Mouse (Mus musculus) adrenal gland, adult (tissue): ENCODE measurements around the gene P2rx4.
A peak's percentile ranks its signal among the peaks of the same experiment; 100 is the strongest.

Experiments
- DNase-seq, 2 experiments: peaks; one replicate each; pipeline ENCODE4 v3.0.0; 2022 to 2023; ENCODE audit warnings: low spot score in 1 of 2; ENCODE audit not compliant: inconsistent age in 2 of 2

P2rx4 gene

DNA sequence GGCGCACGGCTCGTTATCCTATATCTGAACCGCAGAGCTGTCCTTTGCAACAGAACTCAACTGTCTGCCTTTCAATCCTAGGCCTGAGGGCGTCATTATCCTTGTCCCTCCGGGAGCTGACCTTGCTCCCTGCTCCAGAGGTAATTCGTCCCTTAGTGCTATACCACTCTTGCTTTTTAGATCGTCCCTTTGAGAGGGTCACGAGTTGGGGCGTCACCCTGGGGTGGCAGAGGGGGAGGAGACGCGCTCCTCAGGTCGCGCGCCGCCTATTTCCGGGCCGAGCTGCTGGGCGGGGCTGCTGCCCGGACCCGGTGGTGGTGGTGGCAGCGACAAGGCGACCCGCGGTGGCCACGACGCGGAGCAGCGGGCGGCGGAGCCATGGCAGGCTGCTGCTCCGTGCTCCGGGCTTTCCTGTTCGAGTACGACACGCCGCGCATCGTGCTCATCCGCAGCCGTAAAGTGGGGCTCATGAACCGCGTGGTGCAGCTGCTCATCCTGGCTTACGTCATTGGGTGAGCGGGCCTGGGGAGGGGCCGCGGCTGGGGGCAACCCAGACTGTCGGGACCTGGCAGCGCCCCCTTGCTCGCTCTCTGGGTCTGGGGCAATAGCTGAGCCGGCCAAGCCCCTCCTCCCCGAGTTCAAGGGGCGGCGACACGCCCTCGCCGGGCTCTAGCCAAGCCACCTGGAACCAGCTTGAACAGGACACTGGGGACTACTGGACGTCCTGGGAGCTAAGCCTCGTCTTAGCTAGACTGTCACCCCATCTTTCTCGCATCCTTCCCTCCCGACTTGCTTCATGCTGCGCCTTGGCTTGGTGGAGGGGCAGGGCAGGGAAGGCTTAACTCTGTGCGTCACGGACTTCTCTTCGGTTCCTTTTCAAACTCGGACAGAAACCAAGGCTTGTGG lies at the start of gene P2rx4:
P2rx4 (plus strand) TSS at position 269 of the 906 bp plus-strand sequence.
- DNase-seq = peak; percentile 89 to 95

DNA sequence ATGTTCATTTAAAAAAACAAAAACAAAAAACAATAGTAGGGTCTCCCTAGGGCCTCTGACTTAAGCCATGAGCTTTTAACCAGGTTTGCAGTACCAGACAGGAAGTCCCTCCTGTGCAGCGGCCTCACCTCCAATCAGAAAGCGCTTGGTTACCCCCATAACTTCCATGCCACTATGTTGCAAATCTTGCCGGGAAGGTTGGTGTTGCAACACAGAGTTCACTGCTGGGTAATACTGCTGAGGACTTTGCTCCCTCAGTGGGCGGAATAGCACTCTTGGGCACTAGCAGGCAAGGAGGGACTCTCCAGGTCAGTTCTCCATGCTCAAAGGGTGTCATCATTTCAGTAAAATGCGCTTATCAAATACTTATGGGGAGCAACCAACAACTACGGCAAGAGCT lies 44.8 kb upstream of the P2rx4 start:
- no peak for DNase-seq

DNA sequence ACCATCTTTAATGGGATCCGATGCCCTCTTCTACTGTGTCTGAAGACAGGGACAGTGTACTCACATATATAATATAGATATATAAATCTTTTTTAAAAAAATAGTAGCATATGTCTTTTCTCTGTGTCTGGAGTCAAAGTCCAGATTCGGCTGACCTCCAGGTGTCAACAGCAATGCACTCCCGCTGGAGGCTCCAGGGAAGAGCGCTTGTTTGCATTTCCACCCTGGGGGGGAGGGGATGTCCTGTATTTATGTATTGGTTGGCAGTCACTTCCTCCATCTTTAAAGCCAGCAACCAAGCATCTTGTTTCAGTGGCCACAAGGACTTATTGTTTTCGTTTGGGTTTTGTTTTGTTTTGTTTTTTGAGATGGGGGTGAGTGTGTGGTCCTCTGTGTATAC lies 42.3 kb upstream of the P2rx4 start:
- DNase-seq = no peak

DNA sequence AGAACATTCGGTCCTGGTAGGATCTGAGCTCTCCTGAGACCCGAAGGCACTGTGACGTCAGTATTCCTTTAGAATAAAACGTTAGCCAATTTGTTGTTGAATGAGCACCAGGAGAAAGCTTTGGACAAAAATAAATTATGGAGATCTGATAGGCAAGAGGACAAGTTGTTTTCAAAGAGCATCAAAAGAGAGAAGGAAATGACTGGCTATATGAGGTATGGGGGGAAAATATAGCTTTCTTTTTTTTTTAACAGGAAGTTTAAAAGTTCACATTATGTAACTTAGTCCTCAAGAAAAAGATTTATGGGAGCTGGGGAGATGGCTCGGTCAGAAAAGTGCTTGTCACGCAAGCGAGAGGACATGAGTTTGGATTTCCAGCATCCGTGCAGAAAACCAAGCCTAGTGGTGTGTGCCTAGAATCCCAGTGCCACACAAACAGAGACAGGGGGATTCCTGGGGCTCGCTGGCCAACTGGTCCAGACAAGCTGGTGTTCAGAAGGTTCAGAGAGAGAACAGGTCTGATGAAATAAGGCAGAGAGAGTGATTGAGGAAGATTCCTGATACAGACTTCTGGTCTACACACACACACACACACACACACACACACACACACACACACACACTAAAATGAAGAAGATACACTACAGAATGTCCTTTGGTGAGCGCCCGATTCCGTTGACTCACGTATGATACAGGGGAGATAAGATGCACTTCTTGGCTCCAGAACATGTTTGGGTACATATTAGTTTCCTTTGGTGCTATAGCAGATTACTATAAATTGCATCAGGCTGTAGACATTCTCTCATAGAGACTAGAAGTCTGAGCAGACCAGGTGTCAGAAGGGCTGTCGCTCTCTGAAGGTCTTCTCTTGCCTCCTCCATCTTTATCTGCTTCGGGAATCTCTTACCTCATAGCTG lies 38.1 kb upstream of the P2rx4 start:
- peak in 1 of 2 experiments; percentile 43 for DNase-seq

DNA sequence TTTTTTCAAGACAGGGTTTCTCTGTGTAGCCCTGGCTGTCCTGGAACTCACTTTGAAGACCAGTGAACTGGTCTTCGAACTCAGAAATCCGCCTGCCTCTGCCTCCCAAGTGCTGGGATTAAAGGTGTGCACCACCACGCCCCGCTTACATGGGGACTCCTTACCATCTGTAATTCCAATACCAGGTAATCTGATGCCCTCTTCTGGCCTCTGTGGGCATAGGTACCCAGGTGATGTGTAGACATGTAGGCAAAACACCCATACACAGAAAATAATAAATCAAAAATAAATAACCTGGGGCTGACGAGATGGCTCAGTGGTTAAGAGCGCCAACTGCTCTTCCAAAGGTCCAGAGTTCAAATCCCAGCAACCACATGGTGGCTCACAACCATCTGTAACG lies 35.7 kb upstream of the P2rx4 start:
- peak in 1 of 2 experiments; percentile 47 for DNase-seq

DNA sequence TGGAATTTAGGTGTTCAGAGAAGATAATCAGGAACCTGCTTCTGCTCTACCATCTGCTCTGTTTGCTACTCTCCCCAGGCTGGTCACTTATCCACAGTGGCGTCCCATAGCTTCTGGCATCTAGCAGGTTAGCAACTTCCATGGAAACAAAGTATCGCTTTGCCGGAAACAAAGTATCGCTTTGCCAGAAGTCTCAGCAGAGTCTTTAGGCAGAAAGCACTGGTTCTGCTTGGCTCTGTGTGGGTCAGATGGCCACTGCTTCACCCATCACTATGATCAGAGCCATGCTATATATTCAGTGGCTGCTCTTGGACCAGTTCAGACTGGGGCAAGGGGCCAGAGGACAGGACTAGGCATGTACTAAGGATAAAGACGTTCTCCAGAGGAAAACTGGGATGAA lies 35.0 kb upstream of the P2rx4 start:
- DNase-seq = no peak

DNA sequence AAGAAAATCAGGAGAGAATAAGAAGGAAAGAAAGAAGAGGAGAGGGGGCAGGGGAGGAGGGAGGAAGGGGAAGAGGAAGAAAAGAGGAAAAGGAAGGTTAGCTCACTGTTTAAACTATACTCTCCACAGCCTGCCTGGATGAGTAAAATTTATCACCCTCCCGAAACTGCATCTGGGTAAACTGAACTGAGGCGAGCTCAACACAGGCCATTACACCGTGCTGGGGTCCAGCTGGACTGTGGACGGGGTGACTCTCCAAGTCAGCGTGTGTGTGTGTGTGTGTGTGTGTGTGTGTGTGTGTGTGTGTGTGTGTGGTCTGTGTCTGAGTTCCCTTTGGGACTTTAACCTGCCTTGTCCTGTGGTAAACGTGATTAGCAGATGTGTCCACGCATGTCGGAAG lies 31.3 kb upstream of the P2rx4 start:
- no peak for DNase-seq

DNA sequence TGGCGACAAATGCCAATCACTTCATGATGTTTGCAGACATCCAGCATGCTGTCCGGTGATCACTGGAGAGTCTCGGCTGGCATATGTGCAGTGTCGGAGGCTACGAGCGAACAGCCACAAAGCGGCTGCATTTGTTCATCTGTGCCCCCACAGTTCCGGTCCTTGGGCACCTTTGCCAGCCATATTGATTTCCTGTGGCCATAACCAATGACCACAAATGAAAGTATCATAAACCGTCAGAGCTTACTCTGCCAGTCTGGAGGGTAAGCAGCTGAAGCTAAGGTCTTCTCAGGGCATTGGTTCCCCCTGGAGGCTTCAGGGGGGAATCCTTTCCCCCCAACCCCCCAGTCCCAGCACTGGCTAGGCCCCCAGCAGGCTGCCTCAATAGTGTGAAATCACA lies 29.4 kb upstream of the P2rx4 start:
- no peak for DNase-seq

DNA sequence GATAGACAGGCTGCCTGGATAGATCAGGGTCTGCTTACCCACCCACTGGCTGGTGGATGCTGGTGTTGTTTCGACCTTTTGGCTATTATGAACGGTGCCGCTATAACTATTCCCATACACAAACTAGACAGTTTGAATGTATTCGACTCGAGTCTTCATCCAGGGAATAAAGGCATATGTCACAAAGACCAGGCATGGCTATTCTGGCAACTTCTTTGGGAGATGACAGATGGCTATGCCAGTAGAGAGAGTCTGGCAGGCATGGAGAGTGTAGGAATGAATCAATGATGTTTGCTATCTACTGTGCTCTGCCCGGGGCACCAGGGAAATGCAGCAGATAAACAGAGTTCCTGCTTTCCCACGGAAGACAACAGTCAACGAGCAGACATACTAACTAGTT lies 27.5 kb upstream of the P2rx4 start:
- DNase-seq = no peak

DNA sequence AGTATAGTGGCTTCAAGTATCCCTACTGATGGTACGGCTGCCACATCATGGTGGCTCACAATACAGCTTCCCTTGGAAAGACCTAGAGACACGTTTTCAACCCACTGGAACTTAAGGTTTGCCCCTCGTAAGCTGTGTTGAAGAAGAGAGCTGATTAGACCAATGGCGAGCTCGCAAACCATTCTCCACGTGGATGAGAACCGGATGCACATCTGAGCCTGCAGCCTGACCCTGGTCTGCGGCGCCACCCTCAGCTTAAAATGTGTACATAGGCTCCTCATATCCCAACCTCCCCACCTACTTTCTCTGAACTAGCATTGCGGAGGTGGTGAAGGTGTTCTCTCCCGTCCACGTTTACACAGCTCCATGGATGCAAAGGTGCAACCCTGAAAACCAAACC lies 26.1 kb upstream of the P2rx4 start:
- DNase-seq = no peak

DNA sequence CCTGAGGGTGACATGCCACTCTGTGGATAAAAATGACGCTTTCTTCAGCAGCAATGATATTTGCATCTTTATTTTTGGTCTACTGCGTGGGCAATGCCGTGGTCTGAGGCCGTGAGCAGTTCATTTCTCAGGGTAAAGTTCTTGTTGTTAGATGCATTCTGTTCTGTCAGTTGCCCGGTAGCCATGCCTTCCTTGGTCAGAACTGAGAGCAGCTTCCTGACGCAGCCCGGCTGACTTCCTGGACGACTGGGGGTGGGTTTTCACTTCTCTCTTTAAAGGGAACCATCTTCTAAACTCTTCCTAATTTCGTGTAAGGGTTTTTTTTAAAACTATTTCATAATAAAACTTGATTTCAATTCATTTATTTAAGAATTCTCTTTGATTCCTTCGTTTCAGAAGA lies 23.4 kb upstream of the P2rx4 start:
- DNase-seq = no peak

DNA sequence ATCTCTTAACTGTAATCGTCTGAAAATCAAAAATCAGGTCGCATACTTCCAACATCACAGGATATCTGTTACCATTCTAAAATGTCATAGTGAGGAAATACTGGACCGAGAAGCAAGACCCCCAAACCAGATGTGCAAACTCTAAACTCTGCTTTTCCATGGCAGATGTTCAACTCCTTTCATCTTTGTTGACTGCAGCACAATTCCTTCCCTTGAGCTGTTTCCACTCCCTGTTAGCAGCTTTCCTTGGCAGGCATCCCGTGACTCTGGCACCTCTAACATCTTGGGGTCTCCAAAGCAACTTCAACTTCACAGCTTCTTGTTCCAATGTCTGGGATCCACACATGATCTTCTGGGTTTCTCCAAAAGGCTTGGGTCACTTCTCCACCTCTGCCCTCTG lies 20.0 kb upstream of the P2rx4 start:
- DNase-seq = no peak

DNA sequence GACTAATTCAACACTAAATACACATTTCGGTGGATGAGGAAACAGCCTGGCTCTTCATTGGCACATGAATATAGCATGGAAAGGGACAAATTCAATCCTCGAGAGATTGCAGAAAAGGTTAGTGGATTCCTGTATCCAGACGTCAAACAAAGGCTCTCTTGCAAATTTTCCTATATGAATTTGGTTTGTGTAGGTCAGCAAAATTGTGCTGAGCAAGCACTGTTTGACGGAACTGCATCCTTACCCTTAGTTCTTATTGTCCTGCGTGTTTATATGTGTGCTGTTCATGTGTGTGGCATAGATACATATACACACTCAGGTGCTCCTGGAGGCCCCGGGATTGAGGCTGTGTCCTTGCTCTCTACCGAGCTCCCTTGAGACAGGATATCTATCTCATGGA lies 18.2 kb upstream of the P2rx4 start:
- no peak for DNase-seq

DNA sequence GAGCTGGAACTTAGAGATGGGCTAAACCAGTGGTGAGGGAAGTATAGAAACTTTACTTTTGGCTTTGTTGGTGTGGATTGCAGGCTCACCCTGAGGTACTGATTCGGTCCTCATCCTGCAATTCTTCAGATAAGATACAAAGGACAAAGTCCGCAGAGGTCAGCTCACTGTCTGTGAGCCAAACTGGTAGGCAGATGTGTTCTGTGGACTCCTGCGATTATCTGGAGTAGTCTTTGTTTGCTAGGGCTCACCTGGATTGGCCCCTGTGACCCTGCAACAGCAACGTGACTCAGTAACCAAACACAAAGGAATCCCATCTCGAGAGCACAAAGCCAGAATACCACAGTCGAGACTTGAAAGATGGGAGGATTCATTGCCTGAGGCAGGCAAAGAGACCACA lies 16.9 kb upstream of the P2rx4 start:
- no peak for DNase-seq

DNA sequence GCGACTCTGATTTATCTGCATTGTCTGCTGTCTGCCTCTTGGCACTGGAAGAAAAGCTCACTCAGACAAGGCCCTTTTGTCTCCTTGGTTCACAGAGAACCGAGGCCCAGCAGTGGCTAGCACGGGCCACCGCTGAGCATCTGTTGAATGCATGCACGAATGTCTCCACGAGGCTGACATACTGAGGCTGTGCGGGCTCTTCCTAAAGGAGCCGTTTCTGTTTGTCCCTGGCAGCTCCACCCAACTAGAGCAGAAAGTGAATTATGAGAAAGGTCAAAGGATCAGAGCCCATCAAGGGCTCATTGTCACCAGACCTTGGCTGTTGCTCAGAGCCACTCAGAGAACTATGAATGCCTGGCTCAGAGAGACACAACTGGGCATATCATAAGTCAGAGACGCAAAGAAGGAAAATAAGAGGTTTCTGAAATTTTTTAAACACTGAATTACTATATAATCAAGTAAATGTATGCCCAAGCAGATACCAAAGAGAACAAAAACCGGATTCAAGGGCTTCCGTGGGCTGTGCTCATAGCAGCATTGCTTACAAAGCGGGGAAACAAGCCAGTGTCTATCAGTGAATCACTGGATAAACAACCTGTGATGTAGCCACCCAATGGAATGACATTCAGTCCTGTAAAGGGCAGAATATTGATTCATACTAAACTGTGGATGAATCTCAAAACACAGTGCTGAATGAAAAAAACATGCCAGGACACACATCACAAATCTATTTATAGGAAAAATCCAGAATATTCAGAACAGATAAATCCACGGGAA lies 13.7 kb upstream of the P2rx4 start:
- peak; percentile 26 to 82 for DNase-seq

DNA sequence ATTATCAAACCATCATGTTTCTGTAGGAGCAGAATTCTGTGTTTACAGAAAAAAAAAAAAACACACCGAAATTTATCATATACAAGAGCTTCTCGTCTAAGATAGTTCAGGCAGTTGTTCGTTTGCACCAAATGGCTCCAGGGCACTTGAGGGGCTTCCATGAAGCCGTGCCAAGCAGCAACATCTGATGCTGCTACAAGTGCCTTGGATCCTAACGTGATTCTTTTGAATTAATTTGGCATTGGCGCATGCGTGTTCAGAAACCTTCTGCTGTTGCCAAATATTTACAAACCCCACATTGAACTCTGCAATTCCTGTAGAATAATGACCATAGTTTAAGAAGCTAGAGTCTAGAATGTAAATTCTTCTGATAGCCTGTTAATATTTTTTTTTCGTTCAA lies 11.8 kb upstream of the P2rx4 start:
- DNase-seq = no peak

DNA sequence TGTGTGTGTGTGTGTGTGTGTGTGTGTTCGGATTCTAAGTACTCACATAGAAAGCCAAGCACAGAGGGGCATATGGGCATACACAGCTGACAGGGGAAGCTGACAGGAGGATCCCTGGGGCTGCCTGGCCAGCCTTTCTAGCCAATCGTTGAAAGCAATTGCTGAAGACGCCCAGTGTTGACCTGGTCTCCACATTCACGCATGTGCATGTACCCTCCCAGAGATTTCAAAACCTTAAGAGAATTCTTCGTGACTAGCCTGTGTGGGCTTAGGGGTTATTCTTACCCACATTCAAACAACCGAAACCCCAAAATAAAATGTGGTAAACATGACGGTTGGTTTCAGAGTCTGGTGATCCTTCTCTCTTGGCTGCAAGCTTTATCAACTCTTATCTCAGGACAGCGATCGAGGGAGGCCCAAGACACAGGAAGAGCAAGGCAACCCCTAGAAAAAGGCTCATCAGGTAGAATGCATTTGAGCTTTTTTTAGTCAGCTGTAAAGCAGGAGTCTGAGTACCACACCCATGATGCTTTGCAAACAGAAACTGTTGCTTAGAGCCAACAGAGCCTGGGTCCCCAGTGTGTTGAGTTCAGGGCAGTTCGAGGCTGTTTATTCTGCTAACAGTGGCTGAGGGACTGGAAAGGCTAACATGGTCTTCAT lies 9.2 kb upstream of the P2rx4 start:
- DNase-seq = peak in 1 of 2 experiments; percentile 14

DNA sequence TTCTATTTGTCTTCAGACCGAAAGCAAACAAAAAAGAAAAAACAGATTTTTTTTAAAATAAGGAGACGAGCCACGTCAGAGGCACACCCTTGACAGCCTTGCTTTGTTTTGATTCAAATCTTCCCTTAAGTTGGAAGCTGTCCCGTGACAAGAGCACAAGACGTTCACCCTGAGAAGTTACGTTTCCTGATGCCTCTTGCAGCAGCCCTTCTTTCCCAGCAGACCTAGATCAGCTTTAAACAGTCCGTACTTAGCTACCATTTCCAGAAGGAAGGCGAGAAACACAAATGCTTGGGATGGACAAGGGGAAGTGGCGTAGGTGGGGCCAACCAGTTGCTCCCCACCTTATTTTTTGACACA lies 8.7 kb upstream of the P2rx4 start:
- DNase-seq = no peak

DNA sequence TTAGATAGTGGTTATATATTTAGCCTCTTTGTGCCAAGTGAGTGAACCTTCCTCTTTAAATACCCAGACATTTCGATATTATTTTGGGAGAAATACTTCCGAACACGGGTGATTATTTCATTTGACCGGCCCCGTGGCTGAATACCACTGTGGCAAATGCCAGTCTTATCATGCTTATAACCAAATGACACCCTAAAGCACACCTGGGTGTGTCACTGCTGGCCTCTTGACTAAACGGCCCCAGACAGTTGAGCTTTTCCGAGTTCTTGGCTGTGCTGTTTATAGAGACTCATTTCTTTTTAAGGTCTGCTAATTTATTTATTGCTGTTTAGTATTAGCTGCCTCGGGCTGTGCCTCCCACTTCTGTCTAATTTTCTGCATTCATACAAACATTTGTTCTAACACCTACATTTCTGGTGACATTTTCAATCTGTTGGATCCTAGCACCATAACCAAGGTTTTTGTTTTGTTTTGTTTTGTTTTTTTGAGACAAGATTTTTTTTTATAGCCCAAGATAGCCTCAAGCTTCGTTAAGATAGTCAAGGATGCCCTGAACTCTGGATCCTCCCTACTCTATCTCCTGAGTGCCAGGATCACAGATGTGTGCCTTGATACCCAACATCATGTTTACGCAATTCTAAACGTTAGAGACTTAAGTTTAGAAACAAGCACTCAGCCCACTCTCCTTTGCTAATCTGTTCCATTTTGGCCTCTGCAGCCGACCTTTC lies 7.1 kb upstream of the P2rx4 start:
- no peak for DNase-seq

DNA sequence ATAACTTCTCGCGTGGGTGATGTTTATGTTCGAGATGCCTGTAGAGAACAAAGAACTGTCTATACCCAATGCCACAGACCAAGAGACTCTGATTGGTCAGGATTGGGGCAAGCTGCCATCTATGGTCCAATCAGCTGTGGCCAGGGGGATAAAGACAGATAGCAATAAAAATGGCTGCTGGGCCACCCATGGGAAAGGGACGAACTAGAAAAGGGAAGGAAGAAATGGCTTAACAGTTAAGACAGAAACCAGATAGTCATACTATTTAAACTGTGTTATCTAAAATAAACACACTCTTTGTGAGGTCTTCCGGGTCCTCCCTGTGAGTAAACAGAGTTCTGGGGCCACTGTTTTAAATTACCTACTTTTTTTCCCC lies 6.5 kb upstream of the P2rx4 start:
- DNase-seq = peak in 1 of 2 experiments; percentile 19
